Mouse (Mus musculus) G1E (cell line): Measurements from ENCODE around the gene Polq.

ENCODE experiments used
- CTCF ChIP-seq: IDR thresholded peaks from 2 replicates; pipeline ENCODE4 v1.5.1; 2012; ENCODE audit warnings: low read depth, low read length, inconsistent platforms, mixed read lengths
- GATA1 ChIP-seq: IDR thresholded peaks from 2 replicates; pipeline ENCODE4 v1.6.1; 2012; ENCODE audit warnings: borderline replicate concordance, low read length, inconsistent platforms, mixed read lengths
- GATA2 ChIP-seq: IDR thresholded peaks from 2 replicates; pipeline ENCODE4 v1.6.1; 2012; ENCODE audit warnings: low read depth, low read length, inconsistent platforms, borderline replicate concordance
- POLR2AphosphoS5 ChIP-seq: IDR thresholded peaks from 2 replicates; pipeline ENCODE4 v1.6.1; 2012; ENCODE audit warnings: low read depth, low read length, inconsistent platforms; ENCODE audit not compliant: insufficient replicate concordance
- TAL1 ChIP-seq: conservative IDR thresholded peaks from 2 replicates; pipeline ENCODE4 v1.6.1; 2012; ENCODE audit warnings: low read depth, low read length, inconsistent platforms, mixed read lengths

- no peak for TF ChIP-seq POLR2AphosphoS5
- TF ChIP-seq CTCF, result no peak
- TF ChIP-seq TAL1, result no peak
- no peak for TF ChIP-seq GATA1
- no peak for TF ChIP-seq GATA2
Measured at GRCm38 (mm10) chr16:36963415-36963814, 48.2 kb upstream of the Polq start.
